Mouse (Mus musculus): ENCODE results near the gene Ski.

Ski gene

DNA sequence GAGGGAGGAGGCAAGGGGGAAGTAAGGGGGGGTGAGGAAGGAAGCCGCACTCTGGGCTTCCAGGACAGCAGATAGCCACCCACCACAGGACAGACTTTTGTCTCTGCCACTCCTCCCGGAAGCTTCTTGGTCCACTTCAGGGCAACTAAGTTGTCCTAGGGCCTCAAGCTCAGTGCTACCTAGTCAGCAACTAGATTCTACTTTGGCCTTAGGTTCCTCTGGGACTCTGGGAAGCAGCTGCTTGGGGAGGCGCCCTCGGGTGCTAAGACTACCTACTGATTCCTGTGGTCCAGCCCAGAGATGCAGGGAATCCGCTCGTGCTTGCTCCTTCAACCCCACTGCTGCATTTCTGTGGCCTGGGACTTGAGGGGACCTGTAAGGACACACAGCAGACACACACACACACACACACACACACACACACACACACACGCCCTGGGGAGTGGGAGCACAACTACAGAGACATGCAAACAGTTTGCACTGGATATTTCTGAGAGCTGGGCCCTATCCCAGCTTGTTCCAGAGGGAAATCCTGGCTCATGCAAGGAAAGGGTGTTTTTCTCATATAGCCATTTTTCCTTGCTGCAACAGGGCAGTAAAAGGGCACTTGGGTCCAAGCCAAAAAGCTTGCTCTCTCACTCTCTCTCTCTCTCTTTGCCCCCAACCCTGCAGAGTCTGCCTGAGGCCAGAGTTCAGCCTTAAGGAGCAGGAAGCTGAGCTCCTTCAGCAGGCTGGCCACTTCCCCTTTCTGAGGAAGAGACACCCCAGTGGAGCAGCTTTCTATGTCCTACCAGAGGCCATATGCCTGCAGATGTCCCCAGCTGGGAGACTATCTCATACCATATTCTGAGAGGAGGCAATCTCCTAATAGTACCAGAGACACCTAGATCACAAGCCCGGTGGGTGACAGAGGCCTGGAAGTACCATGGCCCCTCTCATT is 12.2 kb upstream of the Ski start:
- DNase-seq = peak; percentile 52

DNA sequence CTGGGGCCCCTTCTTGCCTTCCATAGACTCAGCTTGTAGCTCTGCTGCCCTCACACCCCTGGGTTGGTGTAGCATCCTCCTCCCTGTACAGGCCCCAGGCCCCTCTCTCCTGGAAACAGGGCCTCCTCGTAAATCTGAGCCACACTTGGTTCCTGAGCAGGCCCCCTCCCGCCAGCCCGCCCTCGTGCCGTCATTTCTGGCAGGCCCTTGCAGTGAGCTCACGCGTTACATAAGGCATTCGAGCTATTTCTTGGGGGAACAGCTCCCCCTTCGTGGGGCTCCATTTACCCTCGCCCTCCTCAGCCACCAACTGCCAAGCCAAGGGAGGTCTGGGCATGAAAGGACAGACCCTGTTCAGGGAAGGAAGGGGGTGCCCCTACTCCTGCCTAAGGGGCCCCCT is 11.5 kb upstream of the Ski start:
- peak; percentile 78 for DNase-seq

DNA sequence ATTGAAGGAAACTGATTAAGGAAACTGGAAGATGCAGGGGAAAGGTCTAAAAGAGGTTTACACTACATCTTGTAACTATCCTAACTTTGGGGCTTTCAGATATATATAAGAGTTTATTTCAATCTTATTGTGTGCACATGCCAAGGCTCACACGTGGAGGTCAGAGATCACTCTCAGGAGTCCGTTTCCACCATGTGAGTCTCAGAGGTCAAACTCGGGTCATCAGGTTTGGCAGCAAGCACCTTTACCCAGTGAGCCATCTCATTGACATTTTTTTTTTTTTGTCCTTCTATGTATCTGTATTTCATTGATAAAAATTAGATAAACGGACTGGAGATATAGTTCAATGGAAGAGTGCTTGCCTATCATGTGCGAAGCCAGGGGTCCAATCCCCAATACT is 6.1 kb upstream of the Ski start:
- DNase-seq = peak; percentile 62

DNA sequence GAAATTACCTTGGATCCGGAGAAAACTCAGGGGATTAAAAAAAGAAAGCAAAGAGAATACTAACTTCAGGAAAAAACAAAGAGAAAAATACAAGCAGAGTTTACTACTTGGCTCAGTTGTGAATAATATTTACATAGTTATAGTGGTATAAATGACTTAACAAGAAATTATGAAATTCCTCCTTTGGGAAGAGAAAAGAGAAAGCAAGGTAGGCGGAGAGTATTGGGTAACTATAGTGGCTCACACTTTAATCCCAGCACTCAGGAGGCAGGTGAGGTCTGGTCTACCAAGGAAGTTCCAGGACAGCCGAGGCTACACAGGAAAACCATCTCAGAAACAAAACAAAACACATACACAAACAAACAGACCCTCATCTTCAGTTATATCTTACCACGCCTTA is 5.6 kb upstream of the Ski start:
- no peak for DNase-seq

DNA sequence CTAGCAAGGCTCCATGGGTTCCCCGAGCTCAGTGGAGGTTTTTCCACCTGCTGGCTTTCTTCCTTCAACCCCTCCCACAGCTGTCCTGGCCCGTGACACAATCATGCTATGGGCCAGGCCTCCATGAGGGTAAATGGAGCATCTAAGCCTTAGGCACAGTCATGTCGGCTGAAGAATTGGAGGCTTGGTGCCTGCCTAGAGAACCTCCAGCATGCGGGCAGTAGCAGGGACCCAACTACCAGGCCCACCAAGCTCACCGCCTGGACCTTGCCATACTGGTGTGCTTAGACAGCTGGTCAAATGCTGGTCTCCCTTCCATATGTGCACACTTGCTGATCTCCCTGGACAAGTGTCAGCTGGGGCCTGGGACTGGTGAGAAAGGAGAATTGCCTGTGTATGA is 3.5 kb upstream of the Ski start:
- DNase-seq = no peak

DNA sequence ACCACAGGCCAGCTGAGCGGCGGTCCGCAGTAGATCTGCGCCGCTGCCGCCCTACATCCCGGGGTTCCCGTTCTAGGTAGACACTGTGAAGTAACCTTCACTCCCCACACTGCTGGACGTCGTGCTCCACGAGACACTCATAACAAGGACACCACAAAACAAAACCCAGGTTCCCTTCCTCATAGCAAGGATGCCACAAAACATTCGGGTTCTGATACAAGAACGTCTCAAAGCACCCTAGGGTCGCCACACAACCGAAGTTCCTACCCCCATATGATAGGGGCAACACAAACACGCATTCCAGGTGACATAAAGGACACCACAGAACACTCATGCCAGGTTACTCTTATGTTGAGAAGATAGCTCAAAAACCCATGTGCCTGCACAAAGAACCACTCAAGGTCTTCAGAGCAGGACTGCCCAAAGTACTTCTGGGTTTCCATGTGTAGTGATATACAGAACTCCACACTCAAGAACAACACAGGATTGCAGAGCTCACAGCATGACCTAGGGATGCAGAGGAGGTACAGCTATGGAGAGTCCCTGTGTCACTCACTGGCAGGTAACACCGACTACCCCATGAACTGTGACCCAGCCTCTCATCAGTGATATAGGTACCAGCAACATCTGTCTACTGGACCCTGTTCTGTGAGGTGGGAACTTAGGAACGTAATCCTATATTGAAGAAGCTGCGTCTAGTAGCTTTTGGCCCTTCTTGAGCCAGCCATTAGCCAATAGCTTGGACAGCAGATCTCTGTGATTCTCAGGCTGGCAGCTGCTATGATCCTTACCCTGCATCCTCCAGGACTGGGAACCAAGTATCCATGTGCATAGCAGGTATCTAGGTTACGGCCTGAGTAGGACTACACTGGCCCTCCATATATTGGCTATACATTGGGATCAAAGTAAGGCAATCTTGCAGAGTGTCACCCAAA is 1.5 kb upstream of the Ski start:
- DNase-seq = no peak

DNA sequence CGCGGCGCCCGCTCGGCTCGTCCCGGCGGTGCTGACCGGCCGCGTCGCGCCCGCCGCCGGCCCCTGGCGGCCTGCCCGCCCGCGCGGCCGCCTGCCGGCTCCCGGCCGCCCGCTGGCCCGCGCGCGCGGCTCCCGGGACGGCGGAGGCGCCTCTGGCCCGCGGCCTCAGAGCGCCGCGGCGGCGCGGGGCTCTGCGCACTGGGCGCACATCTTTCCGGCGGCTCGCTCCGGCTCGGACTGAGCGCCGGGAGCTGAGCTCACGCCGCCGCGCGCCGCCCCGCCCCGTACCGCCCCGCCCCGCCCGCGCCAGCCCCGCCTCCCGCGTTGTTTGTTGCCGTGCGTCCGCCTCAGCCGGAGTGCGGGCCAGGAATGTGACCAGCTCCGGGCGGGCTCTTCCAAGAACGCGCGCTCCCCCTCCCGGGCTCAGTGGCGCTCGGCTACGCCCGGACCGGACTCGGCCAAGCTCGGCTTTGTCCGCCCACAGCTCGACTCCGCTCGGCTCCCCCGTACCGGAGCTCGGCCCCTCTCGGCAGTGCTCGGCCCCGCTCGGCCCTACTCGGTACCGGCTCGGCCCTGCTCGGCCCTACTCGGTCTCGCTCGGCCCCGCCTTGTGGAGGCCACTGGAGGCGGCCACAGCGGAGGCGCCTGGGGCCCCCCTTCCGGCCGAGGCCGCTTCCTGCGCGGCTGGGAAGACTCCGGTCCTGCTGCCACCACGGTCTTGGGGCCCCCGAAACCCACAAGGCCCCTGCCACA is 625 bp upstream of the Ski start:
- DNase-seq = peak; percentile 100

DNA sequence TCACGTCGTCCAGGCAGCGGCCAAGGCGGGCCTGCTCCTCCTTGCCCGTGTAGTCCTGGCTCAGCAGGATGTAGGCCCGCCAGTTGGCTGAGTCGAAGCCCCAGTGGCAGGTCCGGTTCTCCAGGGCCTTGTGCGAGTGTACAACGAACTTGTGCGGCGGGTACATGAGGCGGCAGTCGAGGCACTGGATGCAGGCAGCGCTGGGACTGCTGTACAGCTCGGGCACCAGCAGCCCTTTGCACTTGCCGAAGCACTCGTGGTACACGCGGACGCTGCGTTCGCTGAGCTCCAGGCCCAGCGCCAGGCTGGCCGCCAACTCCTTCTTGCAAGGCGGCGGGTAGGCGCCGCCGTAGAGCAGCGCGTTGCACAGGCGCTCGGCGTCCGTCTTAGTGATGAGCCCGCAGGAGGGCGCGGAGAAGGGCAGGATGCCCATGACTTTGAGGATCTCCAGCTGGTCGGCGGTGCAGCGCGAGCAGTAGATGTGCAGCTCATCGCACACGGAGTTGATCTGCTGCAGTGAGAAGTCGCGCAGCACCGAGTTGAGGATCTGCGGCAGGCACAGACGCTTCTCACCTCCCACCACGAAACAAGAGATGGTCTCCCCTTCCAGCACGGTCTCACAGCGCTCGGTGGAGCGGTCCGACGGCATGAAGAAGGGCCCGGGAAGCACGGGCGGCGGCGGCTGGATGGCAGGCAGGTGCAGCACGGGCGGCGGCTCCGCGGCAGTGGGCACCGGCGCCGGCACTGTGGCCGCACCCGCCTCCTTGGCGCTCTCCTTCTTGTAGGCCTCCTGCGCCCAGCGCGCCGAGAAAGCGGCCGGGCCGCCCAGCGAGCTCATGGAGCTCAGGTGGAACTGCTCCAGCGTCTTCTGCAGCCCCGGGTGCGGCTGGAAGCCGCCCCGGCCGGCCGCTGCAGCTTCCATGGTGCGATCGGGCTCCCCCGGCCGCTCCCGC is 517 bp downstream of the Ski start:
- peak; percentile 88 for DNase-seq

DNA sequence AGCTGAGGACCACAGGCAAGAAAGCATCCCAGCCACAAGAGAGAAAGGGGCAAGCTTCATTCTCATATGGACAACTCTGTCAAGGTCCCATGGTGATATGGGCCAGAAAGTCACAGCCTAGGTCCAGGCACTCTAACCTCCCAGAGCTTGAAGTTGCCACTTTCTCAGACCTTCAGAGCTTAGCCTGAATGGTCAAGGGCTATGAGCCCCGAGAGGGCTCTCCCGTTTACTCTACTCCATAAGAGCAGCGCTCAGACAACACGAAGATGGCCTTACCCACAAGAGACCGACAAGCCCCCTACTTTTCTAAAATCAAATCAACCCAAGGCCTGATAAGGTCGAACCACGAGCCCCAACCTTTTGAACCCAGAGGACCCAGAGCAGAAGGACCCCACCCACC is 1.3 kb downstream of the Ski start:
- DNase-seq = no peak

DNA sequence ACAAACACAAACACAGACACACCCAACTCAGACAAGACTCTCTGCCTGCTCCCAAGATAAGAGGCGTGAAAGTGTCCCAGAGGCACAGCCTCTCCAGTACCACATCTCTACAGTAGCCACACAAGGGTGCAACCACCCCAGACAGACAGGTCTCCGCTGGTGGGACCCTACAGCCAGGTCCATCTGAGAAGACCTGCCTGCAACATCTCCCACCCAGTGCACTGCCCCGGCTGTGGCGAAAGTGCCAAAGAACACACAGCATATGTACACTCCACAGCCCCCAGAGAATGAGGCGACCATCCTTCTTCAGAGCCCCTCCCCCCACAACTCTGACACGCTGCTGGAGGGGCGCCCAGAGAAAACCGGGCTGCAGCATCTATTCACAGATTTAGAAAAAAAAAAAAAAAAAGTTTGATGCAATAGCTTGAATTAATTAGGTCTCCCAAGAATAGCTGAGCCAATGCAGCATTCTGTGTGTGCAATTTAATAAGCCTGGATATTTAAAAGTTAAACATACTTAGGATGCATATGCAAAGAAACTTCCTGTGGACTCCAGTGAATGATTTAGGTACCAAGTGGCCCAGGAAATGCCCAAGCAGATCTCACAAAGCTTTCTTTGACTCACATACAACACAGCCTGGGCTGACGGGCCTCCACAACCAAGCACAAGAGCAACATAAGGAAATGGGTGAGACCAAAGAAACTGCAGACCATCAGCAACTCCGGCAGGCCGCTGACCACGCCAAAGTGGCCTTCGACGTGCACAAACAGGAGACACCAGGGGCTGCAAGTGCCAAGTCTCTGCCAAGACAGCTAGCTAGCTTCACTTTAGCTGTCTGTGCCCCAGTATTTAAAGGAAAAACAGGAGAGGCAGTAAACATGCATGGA is 1.9 kb downstream of the Ski start:
- DNase-seq = peak; percentile 40

DNA sequence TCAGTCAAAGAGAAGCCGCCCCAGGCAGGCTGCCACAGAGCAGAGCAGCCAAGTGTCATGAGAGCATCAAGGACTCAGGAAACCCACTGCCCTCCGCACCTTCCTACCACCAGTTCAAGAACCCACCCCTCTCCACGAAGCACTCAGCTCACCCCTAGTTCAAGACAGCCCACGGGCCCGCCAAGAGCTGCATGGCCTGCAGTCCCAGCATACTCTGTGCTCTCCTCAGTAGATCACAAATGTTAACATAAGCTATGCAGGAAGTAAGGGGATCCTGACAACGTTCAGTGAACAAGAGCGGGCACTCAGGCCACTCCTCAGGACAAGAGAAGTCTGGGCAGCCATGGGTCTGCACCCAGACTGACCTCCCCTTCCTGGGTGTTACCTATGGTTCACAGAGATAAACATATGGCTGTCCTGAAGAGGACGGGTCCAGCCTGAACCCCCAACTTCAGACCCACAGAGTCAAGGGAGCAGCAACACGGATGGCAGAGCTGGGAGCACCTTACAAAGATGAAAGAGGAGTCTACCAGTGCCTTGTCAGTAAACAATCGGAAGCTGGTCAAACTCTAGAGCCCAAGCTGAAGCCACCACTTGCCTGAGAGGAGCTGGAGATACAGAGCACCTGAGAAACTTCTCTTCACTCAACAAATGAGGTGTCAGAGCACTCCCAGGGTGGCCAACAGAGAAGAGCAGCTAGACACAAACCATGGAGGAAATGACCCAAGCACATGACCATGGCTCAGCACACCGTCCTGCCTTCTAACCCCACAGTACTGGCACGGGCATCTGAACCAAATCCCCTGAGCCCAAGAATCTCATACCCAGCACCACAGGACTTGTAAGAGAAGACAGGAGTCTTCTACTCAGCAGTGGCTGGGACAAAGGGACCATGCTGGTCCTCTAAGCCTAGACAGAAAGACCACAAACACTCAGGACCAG is 2.9 kb downstream of the Ski start:
- peak; percentile 49 for DNase-seq

DNA sequence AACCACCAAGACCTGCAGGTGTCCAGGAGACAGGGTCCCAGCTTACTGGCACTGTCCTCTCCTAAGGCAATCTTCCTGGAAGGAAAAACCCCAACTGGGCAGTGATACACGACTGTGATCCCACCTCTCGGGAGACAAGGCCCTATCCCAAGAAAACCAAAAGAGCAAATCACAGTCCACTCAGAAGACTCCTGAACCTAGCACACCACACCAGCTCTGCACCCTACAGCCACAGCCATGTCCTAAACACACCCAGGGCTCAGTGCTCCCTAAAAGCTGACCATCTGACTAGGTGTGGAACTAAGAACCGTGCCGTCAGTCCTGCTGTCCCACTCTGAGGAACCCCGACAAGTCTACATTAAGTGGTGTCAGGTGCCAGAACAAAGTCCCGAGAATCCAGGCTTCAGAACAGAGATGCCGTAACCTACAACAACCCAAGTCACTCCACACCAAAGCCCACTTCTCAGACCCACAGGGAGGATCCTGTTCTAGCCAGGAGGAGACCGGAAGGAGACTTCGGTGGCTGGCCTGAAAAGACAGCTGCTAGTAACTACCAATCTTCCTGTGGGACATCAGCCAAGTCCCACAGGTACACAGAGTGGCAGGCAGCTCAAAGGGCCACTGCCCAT is 4.2 kb downstream of the Ski start:
- no peak for DNase-seq

DNA sequence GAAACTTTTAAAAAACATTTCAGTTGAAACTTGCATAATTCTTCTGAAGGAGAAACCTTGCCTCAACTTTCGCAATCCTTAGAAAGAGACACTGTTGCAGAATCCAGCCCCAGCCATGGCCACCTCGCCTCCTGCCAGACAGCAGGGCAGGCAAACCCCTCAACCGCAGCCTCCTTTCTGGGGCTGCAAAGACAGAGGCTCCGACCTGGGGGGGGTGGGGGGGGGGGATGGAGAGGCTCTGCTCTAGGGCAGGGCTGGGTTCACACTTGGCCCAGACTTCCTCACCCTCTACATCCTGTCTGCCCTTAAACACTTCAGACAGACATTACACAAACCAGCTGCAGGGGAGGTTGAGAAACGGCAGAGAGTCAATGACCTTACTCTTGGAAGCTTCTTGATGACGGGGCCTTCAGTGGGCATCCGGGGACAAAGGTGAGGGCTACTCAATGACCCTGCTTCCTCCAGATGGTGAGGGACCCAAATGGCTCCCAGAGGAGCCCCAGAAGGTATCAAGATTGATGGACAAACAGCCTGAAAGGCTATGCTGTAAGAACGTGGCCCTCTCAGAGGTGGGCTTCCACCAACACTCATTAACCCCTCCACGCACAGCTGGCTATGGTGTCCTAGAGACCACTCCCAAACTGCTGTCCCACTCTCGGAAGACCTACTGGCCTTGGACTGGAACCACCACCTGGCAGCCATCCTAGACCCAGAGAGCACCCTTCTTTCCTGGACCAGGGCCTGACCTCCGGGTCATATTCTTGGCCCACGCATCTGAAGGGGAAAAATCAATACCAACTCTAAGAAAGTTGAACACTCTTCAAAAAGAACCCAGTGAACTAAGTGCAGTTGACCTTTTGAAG is 4.9 kb downstream of the Ski start:
- peak; percentile 62 for DNase-seq

DNA sequence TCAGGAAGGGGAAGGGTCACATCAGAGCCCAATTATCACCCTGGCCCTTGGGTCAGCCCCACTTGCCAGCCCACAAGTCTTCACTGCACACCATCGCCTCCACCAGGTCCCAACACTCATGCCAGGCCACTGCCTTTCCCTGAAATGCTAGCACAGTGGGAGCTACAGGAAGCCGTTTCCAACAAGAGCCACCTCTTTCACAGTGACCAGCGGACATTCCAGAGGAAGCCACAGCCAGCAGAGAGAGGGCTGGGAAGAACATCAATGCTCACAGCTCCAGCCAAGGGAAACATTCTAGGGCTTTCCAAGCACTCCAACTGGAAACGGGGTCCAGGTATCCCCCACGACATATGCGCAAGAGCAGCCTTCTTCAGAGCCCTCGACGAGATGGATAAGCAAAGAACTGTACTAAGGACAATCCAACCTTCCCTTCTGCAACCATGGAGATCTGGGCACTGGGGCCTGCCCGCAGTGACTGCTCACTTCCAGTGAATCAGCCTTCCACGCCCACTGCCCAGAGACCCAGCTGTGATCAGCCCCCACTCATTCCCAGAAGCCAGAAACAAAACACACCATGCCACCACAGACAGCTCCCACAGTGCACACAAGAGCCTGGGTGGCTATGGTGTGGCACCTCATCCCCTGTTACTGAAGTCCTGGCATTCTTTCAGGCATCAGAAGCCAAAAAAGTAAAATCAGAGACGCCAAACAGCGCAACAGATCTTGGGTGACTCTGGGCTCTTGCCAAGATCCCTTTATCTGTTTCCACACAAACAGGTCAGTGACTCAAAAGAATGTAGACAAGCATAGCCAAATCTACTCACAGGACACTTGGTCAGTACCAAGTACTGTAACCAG is 6.4 kb downstream of the Ski start:
- DNase-seq = peak; percentile 50

DNA sequence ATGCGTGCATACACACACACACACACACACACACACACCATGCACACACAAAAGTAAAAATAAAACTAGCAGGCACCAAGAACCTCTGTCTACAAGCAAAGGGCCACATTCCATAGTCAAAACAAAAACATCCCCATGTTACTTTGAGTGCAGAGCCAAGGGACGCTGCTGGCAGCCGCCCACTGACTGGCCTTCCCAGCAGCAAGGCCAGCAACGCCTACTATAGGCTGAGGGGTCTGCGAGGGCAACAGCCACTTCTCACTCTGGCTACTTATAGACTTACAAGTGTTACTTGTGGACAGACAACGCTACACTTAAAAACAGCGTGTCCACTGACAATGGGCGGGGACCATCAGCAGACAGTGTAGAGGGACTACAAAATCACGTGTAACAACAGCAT is 7.2 kb downstream of the Ski start:
- no peak for DNase-seq

DNA sequence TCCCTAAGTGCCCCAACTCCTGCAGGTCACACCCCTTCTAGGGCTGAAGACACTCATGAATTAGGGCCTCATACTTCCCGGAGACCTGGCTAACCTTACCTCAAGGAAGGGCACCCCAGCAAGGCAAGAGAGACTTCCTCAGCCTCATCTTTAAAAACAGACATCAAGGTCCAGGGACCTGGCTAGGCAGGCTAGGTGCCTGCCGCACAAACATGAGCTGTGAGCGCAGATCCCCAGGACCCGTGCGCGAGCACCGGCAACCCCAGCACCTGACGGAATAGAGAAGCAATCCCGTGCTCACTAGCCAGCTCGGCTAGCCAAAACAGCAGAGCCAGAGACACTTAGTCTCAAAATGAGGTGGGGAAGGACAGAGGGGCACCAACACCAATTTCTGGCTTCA is 7.6 kb downstream of the Ski start:
- DNase-seq = no peak

DNA sequence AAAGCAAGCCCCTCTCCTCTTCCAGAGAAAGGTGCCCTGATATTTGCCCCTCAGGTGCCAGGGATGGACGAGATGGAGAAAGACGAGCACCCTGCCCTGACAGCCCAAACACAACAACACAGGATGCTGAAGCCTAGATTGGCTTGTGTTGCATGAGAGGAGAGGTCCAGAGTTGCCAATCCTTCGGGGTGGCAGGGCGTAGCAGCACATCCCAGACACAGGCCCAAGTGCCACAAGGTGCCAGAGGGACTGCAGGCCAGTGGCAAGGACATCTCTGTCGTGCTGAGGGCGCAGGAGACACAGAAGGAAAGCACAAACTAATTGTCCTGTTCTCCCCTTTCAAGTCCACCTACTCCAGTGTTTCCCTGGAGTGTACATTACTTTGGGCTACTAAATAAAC is 8.2 kb downstream of the Ski start:
- DNase-seq = no peak

Data from kidney, adult 18-20 months (tissue).